In the genomic region with DNA sequence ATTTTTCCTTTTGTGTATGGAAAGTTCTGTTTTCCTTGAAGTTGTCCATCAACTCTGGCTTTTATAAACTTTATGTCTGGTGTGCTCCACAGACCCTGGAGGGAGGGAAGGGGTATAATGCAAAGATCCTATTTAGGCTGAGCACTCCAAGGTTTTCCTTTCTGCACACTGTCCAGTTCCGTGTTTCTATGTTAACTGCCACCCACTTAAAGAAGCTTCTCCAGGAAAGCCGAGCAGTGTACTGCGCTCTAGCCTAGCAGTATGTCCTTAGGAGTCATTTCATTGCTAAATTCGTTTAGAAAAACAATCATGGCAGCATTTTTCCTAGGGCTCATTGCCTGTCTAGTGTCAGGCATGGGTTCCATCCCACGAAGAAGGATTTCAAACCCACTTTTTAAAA, we compare ENCODE assay signal across 12 mouse cellular contexts.
"Had no signal": no experiment of that assay in that cellular context is flagged by ENCODE, and none has a peak within 500 bp of the region (broad histone marks: within the 10 kb centered on the region; RNA-seq: fewer than 3 reads in every experiment).

No protein-coding gene starts in this region.

- DNase-seq: retina, postnatal 1 day; right cerebral cortex, adult 18-20 months; right cerebral cortex, postnatal 14 days; right cerebral cortex, postnatal 25 days; right cerebral cortex, postnatal 4 days; spleen, adult 18-20 months; thymus, adult 18-20 months; thymus, adult 2 months; thymus, postnatal 14 days; thymus, postnatal 25 days; thymus, postnatal 36 days; thymus, postnatal 4 days had no signal
